Mouse (Mus musculus) cerebellum, adult 2 months (tissue): Measurements from ENCODE around the gene 9930021J03Rik.

Experiments used
- CTCF ChIP-seq: fragments of 200-500 bp; IDR thresholded peaks from 2 replicates; pipeline ENCODE4 v1.5.1; 2011; ENCODE audit warnings: low read depth, mild to moderate bottlenecking, control low read depth, low read length, moderate library complexity, borderline replicate concordance; ENCODE audit not compliant: insufficient read depth
- POLR2A ChIP-seq: fragments of 200-500 bp; IDR thresholded peaks from 2 replicates; pipeline ENCODE4 v1.6.1; 2011; ENCODE audit warnings: low read length, control low read depth, borderline replicate concordance; ENCODE audit not compliant: insufficient read depth

DNA sequence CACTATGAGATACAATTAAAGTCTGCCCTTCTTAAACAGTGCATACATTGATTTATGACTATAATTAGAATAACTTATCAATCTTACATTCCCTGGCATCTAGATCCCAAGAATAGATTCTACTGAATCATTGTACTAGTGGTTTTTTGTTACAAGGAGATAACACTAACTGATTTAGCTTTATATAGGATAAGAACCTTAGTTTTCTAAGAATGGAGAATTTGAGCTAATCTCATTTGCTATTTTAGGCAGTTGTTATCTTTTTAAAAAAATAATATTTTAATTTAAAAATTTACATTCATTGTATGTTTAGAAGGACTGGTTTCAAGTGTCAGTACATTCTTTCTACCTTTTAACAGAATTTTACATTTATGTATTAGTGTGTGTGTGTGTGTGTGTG is 17.8 kb downstream of the 9930021J03Rik start:
- TF ChIP-seq CTCF (no peak), POLR2A (no peak)
